Mouse (Mus musculus) lung, postnatal 36 days (tissue): ENCODE measurements around the gene Vmn1r104.
"Not testable (repeated sequence)": the region's sequence is repeated elsewhere in the genome, so short reads cannot be mapped to it uniquely, and the experiment has no call there.

Experiments used
- DNase-seq: peaks from one replicate; pipeline ENCODE4 v3.0.0; 2022; ENCODE audit warnings: mixed read lengths

Gene Vmn1r104

GRCm38 (mm10) chr7:20533537-20533936 is at the start of gene Vmn1r104:
Gene Vmn1r104 (plus strand): TSS chr7:20533837.
- not testable (repeated sequence) for DNase-seq

GRCm38 (mm10) chr7:20510434-20510833 is 23.2 kb upstream of the Vmn1r104 start, which contains the start of gene Vmn1r103:
Gene Vmn1r103 (minus strand): TSS chr7:20510534.
- DNase-seq: not testable (repeated sequence)

- not testable (repeated sequence) for DNase-seq
These were observed 12.0 kb downstream of the Vmn1r104 start, which contains the start of gene Gm5726 for GRCm38 (mm10) chr7:20545657-20546056. Gene Gm5726 (minus strand): TSS chr7:20545757.

GRCm38 (mm10) chr7:20576141-20576540 is 42.5 kb downstream of the Vmn1r104 start, which contains the start of gene Gm4141:
Gene Gm4141 (minus strand): TSS chr7:20576241.
- DNase-seq: not testable (repeated sequence)
